Mouse (Mus musculus) c-Kit-positive CD71-positive TER-119-negative erythroid progenitor cells, embryonic 14.5 days (primary cell): ENCODE measurements around the gene Sptbn4.
A peak's percentile ranks its signal among the peaks of the same experiment; 100 is the strongest.

Experiments
- DNase-seq: peaks from one replicate; pipeline ENCODE4 v3.0.0-alpha.2; 2013; ENCODE audit warnings: low read depth

Gene Sptbn4

DNA sequence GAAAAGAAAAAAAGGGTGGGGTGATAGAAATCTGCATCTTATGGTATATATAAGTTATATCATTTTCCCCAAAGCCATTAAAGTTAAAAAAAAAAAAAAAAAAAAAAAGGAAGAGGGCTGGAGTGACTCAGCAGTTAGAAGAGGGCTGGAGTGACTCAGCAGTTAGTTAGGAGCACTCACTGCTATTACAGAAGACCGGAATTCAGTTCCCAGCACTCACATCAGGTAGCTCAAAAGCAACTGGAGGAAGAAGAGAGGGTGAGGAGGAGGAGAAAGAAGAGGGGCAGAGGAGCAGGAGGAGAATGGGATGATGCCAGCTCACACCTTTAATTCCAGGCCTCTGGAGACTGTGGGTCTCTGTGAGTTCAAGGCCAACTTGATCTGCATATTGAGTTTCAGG lies 64.3 kb downstream of the Sptbn4 start:
- DNase-seq, result no peak

DNA sequence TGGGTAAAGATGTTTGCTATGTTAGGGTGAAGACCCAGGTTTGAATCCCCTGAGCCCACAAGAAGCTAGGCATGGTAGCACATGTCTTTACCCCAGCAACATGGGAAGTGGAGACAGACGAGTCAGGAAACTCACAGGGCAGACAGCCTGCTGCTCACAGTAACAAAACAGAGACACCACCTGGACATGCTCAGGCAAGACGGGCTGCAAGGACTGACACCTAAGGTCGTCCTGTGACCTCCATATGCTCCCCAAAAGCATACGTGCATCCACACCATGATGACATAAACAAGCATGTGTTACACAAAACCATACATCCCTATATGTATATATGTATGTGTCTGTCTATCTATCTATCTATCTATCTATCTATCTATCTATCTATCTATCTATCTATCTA lies 65.9 kb downstream of the Sptbn4 start:
- no peak for DNase-seq

DNA sequence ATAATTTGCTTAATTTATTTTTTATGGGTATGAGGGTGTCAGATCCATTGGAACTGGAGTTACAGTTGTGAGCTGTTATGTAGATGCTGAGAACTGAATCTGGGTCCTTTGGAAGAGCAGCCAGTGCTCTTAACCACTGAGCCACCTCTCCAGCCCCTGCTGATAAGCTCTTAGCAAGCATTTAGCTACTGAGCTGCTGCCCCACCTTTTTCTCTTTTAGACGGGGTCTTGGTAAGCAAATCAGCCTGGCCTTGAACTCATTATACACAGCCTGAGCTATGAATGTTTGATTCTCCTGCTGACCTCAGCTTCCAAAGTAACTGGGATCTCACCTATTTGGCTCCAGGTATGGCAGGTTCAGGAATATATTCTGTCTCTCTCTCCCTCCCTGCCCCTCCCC lies 66.5 kb downstream of the Sptbn4 start:
- DNase-seq, result no peak

DNA sequence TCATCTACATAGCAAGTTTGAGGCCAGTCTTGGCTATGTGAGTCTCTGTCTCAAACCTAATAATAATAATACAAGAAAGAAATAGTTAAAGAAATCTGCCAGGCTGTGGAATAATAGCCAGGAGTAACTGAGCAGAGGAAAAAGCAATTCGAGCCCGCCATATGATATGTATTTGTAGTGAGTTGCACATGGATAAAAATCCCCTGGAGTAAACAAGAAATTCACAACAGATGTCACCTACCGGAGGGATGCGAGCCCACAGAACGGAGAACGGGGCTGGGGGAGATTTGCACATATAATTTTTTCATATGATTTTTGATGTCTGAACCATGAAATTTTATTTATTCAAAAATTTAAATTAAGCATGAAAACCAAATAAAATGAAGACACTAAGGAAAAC lies 67.7 kb downstream of the Sptbn4 start:
- no peak for DNase-seq

DNA sequence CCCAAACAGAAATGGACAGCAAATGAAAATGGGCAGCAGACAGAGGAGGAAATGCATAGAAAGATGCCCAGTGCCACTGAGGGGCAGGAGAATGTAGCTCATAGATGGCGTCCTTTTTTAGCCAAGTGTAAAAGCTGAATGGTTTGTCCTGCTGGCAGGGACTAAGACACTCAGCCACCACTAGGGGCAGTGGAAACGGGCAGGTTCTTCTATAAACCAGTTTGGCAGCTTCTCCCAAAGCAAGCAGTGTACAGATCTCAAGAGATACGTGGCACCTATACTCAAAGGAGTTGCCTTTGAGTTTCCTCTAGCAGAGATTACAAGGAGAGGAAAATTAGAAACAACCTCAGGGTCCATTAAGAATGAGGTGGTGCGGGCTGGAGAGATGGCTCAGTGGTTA lies 69.1 kb downstream of the Sptbn4 start:
- no peak for DNase-seq

DNA sequence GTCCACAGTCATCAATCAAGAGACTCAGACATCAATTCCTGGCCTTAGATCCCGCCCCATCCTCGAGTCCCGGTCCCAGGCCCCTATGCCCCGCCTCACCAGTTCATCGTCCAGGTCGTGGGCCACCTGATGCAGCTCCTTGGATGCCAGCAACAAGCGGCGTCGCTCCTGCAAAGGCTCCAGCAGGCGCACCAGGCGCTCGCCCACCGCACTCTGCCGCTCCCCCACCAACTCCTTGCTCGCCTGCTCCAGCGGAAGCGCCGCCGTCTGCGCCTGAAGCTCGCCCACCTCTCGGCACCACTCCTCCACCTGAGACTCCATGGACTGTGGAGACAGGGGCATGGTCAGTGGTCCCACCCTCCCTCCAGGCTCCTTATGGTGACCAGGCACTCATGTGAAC lies 72.2 kb downstream of the Sptbn4 start:
- no peak for DNase-seq

DNA sequence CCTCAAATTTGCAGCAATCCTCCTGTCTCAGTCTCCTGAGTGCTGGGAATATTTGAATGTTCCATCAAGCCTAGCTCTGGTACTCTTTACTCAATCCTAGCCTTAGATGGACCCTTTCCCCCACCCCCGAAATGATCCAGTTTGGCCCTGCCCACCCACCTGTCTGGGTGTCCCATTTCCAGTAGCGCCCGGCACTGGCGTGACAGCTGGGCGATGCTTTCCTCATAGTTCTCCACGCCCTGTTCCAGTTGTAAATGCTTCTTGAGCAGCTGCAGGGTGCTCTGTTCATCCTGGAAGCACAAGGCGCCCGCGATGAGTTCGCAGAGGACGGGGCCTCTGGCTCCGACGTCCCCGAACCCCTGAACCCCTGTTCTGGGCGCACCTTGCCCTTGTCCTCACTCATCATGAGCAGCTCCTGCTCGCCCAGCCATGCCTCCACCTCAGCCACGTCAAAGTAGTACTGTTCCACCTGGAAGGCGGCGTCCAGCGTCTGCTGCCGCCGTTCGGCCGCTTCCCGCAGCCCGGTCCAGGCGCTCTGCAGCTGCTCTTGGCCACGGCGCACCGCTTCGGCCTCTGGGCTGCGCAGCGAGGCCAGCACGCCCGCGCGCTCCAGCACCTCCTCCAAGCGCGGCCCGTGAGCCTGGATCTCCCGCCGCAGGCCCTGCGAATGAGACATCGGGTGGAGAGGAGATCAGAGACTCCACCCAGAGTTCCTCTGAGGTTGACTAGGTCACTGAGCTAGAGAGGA lies 75.6 kb downstream of the Sptbn4 start:
- DNase-seq, result no peak

DNA sequence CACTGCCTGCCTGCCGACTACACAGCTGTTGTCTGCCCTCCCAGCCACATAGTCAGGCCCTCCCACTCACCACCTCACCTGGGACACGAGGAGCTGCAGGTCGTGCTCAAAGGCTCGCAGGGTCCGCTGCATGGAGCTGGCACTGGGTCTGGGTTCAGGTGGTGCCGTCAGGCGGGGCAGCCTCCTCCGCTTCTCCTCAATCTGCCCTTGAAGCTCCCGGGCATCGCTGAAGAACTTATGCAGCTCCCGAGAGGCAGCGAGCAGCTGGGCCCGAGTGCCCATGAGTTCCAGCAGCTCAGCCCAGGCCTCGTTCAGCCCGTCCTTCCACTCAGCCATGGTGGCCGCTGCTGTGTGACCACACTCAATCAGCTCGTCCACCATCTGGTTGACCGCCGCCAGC lies 78.4 kb downstream of the Sptbn4 start:
- no peak for DNase-seq

DNA sequence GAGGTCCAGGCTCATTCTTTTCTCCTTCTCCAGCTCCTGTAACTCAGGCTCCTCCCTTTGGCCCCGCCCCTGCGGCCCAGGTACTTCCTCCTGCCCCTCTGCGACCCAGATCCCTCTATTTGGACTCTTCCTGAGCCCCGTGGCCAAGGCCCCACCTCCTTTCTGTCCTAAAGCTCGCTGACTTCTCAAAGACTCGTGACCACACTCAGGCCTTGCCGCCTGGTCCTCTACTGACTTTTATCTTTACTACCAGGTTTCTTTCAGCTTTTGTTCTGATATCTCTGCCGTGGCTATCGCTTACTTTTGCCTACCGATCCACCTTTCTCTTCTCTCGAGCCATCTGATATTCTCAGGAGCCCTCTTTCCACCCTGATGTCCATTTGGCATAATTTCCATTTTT lies 79.5 kb downstream of the Sptbn4 start:
- DNase-seq, result no peak

DNA sequence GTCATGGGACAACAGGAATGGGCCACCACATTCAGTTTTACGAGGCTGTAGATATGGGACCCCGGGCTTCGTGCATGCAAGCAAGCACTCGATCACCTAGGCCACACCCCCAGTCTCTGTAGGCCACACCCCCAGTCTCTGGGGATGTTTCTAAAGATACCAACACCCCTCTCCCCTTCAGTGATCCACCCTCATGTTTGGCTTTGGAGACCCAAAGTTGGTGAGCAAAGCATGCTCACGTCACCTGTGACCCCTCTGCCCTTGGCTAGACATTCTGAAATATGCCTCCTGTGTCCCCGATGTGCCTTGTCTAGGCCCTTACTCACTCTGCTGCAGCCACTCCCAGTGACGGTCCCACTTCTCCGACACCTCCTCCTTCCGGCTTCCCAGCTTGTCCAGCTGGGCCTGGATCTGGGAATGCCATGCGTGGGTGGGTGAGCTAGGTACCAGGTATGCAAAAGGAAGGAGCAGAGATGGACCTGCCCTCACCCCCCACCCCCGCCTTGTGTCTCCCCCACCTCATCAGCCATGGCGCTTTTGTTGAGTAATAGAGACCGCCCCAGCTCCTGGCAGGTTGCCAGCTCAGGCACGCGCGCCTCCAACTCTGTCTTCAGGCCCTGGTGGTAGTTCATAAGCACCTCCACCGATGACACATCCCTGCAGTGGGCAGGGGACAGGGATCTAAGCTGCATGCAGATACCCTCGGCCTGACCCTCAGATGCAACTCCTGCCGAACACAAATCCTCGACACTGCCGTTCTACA lies 81.2 kb downstream of the Sptbn4 start:
- DNase-seq, result no peak

DNA sequence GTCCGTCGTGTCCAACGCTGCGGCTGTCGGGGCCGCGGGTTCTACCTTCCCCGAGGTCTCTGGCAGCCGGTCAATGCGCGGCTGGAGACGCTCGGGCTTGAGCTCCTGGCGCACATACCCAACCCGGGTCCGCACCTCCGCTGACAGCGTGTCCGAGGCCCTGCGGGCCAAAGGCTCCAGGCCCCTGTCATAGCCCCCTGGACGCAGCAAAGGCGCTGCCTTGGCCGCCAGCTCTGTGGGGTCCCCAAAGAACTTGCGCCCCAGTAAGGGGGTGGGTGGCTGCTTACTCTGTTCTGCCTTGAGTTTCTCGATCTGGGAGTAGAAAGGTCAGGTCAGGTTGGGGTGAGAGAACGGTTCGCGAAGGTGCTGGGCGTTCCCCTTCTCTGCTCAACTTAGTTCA lies 83.1 kb downstream of the Sptbn4 start:
- DNase-seq, result no peak

DNA sequence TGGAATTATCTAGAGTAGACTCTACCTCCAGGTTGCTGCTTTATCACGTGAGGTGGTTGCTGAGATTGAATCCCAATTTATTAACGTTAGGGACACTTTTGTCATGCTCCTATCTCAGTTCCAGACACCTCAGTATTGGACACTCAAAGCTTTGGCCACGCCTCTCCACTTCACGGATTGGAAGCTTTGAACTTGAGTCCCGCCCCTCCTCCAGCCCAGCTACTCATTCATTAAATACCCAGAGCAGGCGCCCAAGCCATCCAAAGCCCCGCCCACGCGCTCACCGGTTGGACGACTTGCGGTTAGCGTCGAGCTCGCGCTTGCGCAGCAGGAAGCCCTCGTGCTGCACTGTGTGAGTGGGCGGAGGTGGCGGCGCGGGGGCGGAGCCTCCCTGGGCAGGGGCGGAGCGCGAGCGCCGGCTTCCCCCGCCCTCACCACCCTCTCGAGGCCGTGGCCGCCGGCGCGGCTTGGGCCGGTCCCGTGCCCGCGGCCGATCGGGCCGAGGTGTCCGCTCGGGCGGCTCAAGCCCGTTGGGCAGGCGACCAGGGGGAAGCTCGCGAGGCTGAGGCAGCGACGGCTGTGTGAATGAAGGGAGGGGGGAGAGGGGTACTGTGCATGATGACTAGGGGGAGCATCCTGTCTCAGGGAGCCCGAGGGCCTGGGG lies 86.1 kb downstream of the Sptbn4 start:
- peak; percentile 99 for DNase-seq

DNA sequence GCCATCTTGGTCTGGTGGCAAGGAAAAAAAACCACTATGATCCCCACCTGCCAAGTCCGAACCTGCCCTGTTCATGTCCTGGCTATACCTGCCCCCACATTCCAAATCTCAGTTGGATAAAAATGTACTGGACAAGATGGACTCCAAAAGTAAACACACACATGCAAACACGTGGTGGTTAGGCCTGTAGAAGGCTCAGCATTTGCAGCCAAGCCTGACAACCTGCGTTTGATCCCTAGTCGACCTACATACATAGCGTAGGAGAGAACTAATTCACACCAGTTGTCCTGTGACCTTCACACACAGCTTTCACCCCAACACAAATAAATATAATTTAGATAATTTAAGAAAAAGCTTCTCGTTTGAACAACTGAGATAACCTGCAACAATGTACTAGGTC lies 86.7 kb downstream of the Sptbn4 start:
- DNase-seq, result no peak

DNA sequence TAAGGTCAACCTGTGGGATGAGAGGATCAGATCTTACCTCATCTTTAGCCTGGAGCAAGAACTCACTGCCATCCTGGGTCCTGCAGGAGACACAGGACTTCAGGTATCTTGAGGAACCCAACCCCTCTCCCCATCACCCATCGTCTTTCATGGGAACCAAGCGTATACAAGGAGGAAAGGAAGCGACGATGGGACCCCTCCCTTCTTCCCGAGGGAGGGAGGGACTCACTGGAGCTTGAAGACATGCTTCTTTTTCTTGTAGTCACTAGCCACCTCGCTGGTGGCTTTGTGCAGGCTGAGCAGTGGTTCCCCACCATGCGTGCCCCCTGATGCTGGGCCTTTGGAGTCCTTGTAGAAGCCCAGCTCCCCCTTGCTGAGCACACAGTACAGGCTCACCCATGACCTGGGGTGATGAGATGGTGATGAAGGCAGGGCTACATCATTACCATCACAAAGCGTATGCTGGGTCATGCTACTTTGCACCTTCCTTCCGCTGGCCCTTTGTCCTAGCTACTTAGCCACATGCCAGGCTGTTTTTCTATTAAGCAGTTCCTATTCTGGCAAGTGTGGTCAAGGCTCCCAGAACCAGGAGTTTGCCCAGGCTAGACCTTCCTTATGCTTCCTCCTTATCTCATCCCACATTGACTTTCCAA lies 87.7 kb downstream of the Sptbn4 start:
- no peak for DNase-seq

DNA sequence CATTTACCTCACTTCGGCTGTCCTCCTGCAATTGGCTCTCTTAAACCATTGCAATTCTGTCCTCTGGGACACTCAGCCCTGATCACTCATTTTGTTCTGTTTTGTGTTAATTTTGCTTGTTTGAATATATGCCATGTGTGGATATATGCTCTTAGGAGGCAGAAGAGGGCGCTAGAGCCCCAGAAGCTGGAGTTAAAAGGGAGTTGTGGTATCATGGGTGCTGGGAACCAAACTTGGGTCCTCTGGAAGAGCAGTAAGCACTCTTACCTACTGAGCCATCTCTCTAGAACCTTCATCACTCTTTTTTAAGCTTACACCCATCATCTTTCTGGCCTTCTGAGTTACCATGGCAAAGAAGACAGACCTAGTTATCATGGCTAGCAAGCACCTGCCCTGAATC lies 88.3 kb downstream of the Sptbn4 start:
- no peak for DNase-seq

DNA sequence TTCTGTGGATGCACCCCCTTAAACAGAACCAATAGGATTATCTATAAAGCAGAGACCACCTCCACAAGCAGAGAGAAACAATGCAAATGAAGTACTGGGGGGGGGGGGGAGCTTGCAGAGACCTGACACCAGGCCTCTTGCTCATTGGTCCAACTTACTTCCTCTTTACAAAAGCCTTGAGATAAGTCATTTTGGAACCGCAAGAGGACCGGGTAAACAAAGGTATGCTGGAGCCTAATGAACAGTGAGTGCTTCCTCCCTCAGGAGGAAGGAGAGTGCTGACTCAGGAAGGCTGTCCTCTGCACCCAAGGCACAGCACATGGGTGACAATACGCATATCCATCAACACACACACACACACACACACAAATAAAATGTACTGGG lies 89.9 kb downstream of the Sptbn4 start:
- no peak for DNase-seq

DNA sequence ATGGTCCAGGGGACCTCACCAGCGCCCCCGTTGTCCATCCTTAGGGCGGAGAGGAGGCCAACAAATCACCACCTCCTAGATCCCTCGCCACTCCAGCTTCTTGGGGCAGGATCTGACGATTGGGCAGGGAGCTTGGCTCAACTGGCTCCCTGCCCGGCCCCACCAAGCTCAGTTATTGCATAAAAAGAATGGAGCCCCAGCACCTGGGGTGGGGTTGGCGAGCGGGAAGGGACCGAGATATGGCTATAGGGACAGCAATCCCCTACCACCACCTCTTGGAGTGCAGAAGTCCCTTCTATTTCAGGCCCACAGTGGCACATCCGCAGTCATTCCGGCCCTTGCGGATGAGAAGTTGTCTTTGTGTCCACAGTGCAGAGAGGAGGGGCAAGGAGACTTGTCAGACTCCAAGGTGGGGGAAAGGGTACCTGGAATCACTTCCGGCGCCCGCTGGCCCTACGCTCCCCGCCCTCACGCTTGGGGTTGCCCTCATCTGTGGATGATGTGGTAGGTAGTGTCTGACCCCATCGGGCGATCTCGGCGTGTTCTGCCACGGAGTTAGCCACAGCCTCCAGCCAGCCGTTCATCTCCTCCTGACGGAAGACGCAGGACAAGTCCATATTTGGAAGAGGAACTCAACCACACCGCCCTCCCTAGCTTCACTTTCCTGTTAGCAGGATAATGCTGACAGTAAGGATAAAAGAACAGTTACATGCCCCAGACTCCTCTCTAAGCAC lies 90.5 kb downstream of the Sptbn4 start, which contains the start of gene Gm20479:
TSS of gene Gm20479 (minus strand) at position 559 of the 734 bp plus-strand sequence.
- no peak for DNase-seq

DNA sequence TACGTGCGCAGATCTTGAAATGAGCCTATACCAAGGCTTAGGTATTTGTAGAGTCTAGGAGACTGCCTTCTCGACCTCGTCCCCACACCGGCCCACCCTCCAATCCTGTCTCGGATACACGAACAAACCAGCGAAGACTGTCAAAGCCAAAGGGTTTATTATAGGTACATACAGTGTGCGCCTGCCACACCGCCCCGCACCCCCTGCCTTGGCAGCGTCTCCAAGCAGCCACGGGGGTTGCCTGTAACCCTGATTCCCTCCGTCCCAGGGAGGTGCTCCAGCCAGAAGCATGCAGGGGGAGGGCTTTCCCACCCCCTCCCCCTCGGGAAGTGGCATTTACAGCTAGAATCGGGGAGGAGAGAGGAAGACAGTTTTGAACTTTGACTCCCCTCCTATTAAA lies 91.2 kb downstream of the Sptbn4 start:
- no peak for DNase-seq

DNA sequence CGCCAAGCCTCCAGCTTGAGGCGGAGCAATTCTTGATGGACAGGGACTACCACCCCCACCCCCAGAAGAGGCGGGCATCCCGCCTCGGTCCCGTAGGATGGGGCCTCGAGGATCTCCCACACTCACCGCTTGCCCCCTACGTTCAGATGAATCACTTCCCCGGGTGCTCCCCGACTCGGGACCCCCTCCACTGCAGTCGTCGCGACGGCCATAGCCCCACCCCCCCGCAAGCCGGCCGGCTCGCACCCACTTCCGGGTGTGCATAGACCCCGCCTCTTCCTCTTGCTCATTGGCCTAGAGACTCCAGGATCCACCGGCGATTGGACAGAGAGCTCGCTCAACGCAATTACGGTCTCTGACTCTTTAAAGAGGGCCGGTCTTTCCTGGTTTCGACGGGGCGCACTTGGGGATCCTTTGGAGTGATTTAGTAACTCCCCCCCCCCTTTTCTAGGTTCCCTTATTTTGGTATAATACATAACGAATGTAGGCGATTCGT lies 91.7 kb downstream of the Sptbn4 start, which contains the start of gene Shkbp1:
TSS of gene Shkbp1 (minus strand) at position 275 of the 496 bp plus-strand sequence.
- peak; percentile 89 for DNase-seq

DNA sequence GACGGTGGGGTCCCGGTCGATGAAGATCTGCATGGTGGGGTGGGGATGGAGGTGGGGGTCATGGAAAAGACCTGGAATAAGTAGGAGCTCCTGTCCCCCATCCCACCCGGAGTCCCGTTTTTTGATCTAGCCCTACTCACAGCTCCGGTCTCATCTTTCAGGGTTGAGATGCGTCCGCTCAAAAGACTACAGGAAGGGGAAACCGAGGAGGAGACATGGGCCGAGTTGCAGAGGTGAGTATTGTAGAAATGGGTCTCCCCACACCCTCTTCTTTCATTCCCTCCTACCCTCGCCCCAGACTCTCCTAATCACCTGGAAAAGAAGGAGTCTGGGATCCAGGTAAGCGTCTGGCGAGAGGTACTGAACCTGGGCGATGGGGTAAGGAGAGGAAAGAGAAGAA lies 92.2 kb downstream of the Sptbn4 start:
- DNase-seq, result no peak

DNA sequence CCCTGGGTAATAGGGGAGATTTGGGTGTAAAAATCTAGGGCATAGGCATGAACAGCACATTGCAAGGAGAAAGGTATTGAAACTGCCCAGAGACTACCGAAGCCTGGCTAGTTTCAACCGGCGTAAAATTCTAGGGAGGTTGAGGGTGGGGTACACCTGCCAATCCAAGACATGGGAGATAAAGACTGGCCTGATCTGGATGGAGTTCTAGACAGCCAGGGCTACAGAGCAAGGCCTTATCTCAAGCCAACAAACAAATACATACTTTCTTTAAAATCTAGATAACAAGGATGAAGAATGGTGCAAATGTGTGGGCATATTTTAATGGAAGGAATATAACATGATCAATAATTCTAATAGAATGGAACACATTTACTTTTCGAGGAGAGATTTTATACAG lies 92.7 kb downstream of the Sptbn4 start:
- no peak for DNase-seq

DNA sequence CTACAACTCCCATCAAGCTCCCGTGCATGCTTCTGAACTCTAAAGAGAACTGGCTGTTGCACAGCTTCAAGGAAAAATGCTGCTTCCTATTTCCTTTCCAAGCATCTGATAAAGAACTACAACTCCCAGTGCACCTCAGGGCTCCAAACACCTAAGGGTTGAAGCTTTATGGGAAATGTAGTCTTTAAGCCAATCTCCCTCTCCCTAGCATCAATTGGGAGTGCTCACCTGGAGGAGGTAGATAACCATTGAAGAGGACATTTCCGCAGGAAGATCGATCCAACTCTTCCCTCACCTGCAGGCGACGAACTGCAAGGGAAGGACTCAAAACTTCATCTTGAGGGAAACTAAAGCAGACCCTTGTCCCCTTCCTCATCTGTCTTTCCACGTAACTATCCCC lies 93.3 kb downstream of the Sptbn4 start:
- DNase-seq, result no peak
